Mouse (Mus musculus) erythroblast, adult 5-6 weeks (primary cell): ENCODE data around the gene Arhgap21. TPM values are rescaled to one million over a fixed set of nuclear protein-coding genes. Genes with fewer than 3 reads are reported as not detected.

Experiments used
- ATAC-seq: replicated peaks from 2 replicates; pipeline ENCODE4 v1.8.0; 2016; ENCODE audit warnings: moderate number of reproducible peaks, mild to moderate bottlenecking, moderate TSS enrichment, inconsistent platforms; ENCODE audit not compliant: poor library complexity, low FRiP score, severe bottlenecking
- total RNA-seq, 2 experiments: library from RNA; stranded (forward) in 1 of 2; stranded (reverse) in 1 of 2; fragments of 150-400 nt in 1 of 2; fragments of 200-764, 138-1000 nt in 1 of 2; gene quantifications; 2 replicates each; pipeline versions ENCODE4 v1.2.3 to v1.2.4; 2015 to 2017; ENCODE audit warnings: low replicate concordance in 2 of 2

Gene Arhgap21
- total RNA-seq, 2 experiments from 2014 or later, result 16.7 to 50.3 TPM

DNA sequence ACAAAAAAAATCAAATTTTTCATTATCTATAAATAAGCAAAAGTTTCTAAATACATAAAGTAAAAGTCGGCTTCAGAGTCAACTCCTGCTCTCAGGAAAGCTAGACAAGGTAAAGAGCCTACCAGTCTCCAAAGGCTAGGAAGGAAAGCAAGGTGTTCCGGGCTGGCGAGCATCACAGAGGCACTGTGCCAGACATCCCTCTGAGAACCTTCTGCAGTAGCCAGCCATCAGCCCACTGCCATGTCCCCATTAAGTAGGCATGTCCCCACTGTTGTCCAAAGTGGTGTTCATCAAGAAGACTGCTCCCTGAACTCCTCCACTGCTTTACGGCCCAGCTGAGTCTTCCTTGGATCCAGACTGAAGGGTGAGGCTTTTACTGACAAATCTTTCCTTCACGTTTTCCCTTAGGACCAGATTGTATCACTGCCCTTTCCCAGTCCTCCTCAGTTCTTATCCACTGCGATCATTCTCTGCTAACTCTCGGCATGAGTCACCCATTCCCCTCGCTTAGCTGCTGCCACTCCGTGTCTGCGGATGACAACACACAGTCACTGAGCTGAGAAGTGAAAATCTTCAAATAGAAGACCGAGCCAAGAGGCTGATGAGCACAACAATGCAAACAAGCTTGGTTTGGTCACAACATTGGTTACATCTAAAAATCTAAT, 65.6 kb downstream of the Arhgap21 start:
- no peak for ATAC-seq

DNA sequence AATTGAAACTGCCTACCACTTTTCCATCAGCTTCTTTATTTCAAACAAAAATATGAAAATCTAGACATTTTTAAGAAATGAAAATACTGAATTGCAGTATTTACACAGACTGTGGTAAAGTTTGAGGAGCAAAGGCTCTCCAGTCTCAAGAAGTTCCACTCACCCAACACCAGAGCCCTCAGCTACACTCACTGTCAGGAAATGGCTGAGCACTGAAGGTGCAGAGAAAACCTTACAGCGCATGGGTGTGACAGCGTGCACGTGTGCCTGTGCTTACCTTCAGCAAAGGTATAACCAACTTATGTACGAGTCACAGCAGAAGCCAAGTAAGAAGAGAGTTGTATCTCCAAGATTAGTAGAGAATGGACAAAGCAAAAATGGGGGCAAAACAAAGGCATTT, 66.8 kb downstream of the Arhgap21 start:
- no peak for ATAC-seq

DNA sequence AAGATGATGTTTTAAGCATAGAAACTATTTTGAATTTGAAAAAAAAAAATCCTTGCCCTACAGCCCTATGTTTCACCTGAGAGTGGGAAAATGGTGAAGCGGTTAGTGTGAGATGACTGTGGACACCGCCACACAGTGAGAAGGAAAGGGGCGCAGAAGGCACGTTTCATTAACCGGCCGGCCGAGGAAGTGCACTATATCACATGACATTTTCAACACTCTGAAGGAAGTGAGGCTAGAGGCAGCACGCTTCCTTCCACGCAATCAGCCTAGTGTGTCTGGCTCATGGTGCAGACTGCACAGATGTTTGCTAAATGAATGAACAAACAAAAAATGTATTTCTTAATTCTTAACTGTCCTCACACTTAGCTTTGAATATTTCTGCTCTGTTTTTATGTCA, 69.4 kb downstream of the Arhgap21 start:
- no peak for ATAC-seq

DNA sequence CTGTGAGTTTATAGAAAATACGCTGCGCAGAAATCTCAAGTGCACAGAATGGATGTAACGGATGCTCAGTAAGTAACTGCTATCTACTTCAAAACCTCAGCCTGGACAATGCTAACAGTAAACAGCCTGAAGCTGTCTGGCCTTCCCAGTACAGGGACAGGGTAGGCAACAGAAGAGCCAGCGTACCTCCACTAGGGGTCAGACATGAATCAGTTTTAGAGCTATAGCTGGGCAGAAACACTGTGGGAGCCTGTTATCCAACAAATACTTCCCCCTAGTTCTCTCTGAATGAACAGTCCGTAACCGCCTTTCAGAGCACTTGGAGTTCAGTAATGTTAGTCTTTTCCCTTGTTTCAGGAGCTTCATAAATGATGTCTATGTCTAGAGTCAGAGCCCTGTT, 70.0 kb downstream of the Arhgap21 start:
- ATAC-seq, result peak; percentile 83

DNA sequence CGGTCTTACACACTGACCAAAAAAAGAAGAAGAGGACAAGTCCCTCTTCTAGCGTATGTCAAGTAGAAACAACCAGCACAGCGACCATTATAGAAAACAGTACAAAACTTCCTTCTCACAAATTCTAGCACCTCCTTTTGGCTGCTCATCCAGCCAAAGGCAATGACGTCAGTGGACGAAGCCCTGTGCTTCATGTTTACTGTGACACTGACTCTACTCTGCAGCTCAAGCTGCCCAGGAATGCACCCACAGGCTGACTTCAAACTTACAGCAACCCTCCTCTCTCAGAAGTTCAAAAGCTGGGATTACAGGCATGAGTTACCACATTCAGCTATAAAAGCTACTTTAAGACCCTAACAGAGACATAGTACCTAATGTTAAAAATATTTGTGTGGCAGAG, 72.2 kb downstream of the Arhgap21 start:
- ATAC-seq, result no peak

DNA sequence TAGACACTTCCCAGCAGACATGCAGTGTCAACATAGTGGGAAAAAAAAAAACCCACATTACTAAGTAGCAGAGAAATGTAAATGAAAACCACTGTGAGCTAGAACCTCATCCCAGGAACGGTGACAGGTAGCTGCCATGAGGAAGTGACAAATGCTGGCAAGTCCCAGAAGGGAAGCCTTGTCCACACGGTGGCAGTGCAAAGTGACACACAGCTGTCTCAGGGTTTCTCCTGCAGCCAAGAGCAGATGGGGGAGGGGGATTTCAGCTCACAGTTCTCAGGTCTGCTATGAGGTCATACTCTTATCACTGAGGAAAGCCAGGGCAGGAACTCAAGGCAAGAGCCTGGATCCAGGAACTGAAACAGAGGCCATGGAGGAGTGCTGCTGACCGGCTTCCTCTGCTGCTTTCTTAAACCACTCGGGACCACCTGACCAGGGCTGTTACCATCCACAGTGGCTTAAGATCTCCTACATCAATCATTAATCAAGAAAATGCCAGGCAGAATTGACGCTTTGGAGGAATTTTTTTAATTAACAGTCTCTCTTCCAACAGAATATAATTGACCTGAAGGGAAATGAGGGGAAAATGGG, 74.5 kb downstream of the Arhgap21 start:
- no peak for ATAC-seq

DNA sequence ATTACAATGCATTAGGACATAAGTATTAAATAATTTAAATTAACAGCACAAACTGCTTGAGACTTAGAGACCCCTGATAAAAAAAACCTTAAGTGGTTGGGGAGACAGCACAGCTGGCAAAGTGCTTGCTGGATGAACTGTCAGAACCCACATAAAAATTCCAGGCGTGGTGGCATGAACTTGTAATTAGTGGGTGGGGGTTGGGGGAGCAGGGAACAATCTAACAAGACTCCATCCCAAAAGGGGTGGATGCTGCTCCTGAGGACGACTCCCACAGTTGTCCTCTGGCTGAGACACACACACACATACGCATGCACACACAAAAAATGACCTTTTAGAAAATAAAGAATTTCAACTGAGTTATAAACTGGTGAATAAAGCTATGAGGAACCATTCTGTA, 79.9 kb downstream of the Arhgap21 start:
- no peak for ATAC-seq

DNA sequence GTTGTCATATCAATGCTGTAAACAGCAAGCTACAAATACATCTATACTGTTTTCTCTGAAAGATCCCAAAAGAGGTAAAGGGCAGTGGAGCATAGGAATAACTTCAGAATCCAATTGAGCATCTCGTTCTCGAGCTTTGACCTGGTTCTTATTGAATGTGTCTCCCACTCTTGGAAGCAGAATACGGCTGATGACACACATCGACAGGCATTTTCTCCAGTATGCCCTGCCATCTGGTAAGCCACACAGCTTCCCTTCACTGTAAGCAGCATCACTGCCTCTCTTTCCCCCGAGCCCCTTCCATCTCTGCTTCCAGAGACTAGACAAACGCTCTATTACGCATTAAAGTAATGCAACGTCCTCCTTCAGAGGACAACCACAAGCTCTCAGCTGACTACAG, 85.4 kb downstream of the Arhgap21 start:
- no peak for ATAC-seq

DNA sequence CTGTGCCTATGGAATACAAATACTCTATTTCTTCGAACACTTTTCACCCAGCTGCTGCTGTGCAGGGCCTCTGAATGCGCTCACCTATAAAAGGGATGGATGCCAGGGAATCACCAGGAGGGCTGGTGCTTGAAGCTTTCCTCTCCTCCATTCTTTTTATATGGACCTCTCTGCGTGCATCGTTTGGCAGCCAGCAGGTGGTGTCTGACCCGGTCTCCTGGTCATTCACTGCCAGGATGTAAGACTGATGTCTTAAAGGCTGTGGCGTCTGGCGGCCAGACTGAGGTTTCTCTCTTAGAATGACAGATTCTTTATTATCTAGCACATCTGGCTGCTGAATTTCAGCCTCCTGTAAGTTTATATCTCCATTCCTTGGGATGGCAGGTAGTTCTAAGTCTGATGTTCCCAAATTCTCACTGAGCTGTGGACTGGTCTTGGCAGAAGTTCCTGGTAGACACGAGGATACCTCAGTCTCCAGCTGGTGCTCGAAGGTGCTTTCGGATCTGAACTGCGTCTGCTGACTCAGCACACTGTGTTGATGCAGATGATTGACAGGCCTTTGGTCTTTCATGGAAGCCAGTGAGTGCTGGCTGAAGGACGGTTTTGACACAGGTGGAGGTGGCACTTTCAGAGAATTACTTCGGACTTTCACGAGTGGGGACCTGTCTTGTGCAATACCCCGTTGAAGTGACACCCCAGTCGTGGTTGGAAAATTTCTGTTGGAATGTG, 88.6 kb downstream of the Arhgap21 start:
- ATAC-seq, result no peak

DNA sequence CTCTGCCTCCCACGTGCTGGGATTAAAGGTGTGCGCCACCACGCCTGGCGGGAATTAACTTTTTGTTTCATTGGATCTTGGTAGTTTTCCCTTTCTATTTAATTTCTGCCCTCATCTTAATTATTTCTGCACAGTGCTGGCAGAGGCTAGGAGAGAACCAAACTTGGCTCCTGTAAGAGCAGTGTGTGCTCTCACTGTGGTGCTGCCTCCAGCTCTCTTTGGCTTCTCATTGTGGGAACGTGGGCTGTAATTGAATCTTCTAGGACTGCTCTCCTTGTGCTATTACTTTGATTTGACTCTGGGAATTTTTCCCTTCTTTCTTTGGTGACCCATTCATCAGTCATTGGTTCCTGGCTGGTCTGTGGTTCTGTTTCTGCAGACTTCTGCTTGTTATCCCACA, 94.1 kb downstream of the Arhgap21 start:
- ATAC-seq, result no peak

DNA sequence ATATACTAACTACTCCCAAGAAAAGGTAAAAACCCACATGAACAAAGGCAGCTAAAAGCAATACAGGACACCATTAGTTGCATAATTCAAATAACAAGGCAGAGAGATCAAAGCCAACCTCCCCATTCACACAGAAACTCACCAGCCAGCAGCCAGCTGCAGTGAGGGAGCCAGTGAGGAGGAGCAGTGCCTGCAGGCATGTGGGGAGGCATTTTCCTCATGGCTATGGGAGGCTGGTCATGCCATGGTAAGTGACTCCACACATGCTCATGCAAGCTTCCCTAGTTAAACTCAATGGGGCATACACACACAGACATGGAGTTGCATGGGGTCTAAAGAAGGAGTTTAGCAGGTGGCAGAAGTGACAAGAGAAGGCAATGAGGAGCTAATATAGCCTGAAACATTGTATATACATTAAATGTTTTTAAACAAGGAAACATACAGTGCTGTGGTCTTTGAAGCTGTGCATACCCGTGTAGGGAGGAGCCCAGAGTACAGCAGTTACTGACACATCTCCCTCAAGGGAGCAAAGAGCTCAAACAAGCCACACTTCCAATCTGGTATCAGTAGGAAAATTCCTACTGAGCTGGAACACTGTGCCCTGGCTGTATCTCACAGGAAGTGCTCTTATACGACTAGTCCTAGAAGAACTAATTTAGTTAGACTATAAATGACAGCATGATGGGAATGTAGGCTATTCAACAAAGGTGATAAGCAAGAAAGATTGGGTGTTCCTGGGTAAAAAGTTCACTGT, 99.3 kb downstream of the Arhgap21 start:
- ATAC-seq, result no peak

DNA sequence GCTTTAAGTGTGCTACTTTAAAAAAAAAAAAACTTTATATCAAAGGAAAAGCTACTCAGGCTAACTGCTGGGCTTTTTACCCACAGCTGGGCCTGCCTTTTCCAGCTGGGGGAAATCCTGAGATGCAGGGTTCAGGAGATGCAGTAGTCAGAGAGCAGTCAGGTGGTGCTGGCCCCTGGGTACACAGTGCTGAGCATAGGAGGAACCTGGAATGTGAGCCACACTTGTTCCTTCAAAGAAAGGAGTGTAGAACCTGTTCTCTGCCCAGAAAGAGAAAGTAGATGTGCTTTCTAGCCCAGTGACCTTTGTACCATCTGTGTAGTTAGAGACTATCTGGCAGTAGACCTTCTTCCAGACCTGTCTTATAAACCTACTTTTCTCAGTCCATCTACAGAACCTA, 100.6 kb downstream of the Arhgap21 start:
- ATAC-seq, result no peak

DNA sequence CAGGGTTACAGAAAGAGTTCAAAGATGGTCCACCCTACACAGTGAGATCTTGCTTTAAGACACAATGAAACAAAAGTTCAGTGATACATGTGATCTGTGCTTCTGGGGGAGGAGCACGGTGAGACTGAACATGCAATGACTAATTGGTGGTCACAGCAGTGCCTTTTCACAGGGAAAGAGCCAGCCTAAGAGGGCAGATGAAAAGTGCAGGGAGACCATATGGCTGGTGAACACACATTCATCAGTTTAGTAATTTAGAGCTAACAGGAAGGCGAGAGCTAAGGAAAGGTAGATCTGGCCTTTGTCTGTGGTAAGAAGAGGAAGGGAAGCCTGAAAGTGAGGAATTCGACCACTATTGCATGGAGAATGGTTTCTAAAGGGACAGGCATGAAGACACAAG, 102.9 kb downstream of the Arhgap21 start:
- ATAC-seq, result no peak

DNA sequence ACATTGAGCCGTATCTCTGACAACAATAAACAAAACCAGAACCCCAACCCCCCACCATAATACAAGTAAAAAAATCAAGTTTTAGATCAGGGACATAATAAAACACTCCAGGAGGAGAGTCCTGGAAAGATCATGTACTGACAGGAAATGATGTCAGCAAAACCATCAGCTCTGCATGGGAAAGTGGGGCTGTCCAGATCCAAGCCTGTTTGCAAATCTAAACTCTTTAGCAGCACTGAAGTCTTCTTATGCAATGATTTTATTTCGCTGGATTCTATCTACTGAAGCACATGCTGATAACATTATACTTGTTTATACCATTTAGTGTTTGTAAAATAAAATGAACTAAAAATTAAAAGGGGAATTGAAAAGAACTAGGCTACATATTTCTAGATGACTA, 104.1 kb downstream of the Arhgap21 start:
- no peak for ATAC-seq

DNA sequence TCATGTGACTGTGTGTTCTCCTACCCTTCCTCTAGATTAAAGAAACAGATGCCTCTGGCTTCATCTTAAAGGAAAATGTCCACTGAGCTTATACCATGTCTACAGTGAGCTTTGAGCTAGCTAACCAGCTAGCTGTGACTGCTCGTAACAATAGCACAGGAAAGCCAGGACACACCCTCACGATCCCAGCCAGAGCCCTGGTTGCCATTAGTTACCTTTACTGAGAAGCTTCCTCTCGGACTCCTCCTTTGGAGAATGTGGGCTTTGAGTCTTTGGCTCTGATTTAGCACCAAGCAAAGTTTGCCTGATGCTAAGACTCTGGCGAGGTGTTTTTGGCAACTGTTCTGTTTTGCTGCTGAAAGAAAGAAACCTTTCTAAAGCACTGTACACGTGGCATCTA, 107.9 kb downstream of the Arhgap21 start:
- ATAC-seq, result no peak

DNA sequence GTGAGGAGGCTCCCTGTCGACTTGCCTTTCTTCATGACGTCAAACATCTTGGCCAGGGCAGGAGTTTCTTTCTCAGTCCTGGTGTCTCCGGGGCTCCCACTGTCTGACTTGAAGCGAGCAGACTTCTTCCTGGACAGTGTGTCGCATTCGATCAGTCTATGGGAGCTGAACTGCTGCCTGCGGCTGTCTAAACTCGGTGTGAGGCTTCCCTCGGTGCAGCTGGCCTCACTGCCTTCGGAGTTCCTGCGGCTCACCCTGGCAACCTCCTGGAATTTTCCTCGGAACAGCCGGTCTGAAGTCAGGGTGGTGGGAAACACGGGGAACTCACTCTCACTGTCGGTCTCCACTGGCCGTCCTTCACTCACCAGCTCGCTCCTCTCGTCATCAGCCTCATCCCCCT, 119.3 kb downstream of the Arhgap21 start:
- ATAC-seq, result no peak

DNA sequence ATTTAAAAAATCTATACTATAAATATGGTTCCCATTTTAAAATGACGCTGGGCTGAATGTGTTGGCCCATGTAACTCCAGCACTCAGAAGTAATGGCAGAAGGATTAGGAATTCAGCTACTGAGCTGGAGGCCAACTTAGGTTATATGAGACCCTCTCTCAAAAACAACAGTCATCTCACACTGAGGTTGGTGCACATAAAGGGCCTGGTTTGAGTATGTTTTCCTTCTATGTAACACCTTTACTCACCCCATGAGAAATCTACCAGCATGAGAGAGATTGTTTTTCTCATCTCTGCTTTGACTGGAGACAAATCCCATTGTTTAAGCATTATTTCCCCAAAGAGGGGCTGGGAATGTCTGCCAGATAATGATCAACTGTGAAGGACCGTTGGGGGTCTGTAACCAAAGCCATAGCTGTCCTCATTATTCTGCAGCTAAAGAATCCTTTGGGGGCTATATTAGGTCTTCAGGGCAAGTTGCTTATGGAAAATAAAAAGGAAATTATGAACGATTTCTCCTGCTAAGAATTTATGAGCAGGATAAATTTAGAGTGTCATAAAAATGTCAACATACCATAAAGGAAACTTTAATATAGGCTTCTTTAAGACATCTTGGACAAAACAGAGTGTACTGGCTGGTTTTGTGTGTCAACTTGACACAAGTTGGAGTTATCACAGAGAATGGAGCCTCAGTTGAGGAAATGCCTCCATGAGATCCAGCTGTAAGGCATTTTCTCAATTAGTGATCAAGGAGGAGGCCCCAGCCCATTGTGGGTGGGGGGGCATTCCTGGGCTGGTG, 136.9 kb downstream of the Arhgap21 start:
- ATAC-seq, result no peak

DNA sequence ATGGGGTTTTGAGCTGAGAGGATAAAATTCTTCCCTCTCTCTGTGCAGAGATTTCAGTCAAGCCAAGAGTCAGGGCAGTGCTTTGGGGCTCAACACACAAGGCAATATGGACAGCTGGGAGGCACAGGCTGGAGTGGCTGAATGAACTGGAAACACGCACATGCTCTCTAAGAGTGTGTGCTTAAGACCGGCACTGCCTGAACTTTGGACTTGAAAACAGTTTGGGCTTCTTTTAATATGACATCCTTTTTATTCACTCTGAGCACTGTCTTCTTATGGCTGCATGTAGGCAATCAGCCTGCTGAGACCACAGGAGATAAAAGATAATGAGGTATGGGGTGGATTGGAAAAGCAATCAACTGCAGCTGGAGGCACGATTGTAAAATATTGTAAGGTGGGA, 137.8 kb downstream of the Arhgap21 start:
- no peak for ATAC-seq

DNA sequence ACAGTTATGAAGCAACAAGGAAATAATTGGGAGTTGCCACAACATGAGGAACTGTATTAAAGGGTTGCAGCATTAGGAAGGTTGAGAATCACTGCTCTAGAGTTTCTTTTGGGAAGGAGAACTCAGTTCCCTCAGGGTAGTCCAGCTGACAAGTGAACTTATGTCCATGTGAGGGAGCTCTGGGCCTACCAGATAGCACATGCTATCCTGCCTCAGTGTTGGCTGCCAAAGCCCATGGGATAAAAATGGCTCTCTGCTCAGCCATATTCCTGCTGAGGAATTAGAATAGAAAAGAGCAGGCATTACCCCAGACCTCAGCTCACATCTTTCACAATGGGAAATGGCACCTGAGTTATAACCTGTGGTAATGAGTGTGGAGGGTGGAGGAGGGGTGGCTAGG, 142.4 kb downstream of the Arhgap21 start:
- no peak for ATAC-seq

DNA sequence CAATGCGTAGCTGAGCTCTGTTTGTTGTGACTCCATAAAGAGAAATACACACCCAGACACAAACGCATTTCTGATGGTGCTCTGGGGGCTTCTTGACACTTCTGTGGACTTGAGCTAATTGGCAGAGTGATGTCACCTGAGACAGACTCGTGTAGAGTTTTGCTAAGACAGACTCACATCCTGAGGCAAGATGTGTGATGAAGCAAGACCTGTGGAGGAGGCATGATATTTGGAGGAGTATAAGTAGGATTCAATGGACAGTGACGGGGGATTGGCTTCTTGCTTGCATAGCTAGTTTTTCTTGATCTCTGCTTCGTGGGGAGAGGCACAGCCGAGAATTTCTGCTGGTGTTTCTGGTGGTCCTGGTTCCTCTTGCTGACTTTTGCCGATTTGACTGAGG, 150.5 kb downstream of the Arhgap21 start:
- ATAC-seq, result no peak
